Mouse (Mus musculus) megakaryocyte, adult 5-6 weeks (primary cell): ENCODE measurements around the gene Hsd17b12. TPM values are rescaled to one million over a fixed set of nuclear protein-coding genes. Genes with fewer than 3 reads are reported as not detected.

ENCODE experiments used
- ATAC-seq: 2 replicates; pipeline ENCODE4 v1.8.0; 2016; ENCODE audit warnings: mild to moderate bottlenecking, inconsistent platforms; ENCODE audit not compliant: poor library complexity, severe bottlenecking
- total RNA-seq, 2 experiments: library from RNA; stranded (forward) in 1 of 2; stranded (reverse) in 1 of 2; fragments of 153-499, 151-499 nt in 1 of 2; fragments of 221-1000, 200-1000 nt in 1 of 2; gene quantifications; 2 replicates each; pipeline versions ENCODE4 v1.2.3 to v1.2.4; 2015 to 2017

The Hsd17b12 gene
- total RNA-seq, 2 experiments from 2014 or later = 67.6 to 80.6 TPM

- ATAC-seq = no peak
Measured at GRCm38 (mm10) chr2:94089901-94090300, 67.9 kb downstream of the Hsd17b12 start.

GRCm38 (mm10) chr2:94069482-94069881 is 88.3 kb downstream of the Hsd17b12 start:
- ATAC-seq = no peak

- no peak for ATAC-seq
Measured at GRCm38 (mm10) chr2:94066540-94067135, 91.1 kb downstream of the Hsd17b12 start.

GRCm38 (mm10) chr2:94066120-94066519 is 91.6 kb downstream of the Hsd17b12 start:
- ATAC-seq = no peak

- no peak for ATAC-seq
Measured at GRCm38 (mm10) chr2:94062791-94063190, 95.0 kb downstream of the Hsd17b12 start.

GRCm38 (mm10) chr2:94059459-94059858 is 98.3 kb downstream of the Hsd17b12 start:
- ATAC-seq = no peak

- peak; percentile 57 for ATAC-seq
Measured at GRCm38 (mm10) chr2:94054813-94055212, 103.0 kb downstream of the Hsd17b12 start.

GRCm38 (mm10) chr2:94051952-94052351 is 105.8 kb downstream of the Hsd17b12 start:
- ATAC-seq = no peak

GRCm38 (mm10) chr2:94050901-94051300 is 106.9 kb downstream of the Hsd17b12 start:
- no peak for ATAC-seq

GRCm38 (mm10) chr2:94049471-94050176 is 108.1 kb downstream of the Hsd17b12 start:
- ATAC-seq = no peak

- ATAC-seq = no peak
Measured at GRCm38 (mm10) chr2:94048733-94049470, 108.9 kb downstream of the Hsd17b12 start.

GRCm38 (mm10) chr2:94048271-94048670 is 109.5 kb downstream of the Hsd17b12 start:
- no peak for ATAC-seq

- no peak for ATAC-seq
Measured at GRCm38 (mm10) chr2:94045411-94046090, 112.2 kb downstream of the Hsd17b12 start.

- no peak for ATAC-seq
Measured at GRCm38 (mm10) chr2:94044174-94044573, 113.6 kb downstream of the Hsd17b12 start.

GRCm38 (mm10) chr2:94043662-94044061 is 114.1 kb downstream of the Hsd17b12 start:
- ATAC-seq = no peak

GRCm38 (mm10) chr2:94042461-94042860 is 115.3 kb downstream of the Hsd17b12 start:
- no peak for ATAC-seq

- ATAC-seq = no peak
Measured at GRCm38 (mm10) chr2:94040391-94041125, 117.2 kb downstream of the Hsd17b12 start.

- peak; percentile 84 for ATAC-seq
Measured at GRCm38 (mm10) chr2:94035428-94036331, 122.1 kb downstream of the Hsd17b12 start.

GRCm38 (mm10) chr2:94030602-94031001 is 127.2 kb downstream of the Hsd17b12 start:
- ATAC-seq = no peak
